Mouse (Mus musculus): ENCODE results near the gene Nrp1.

The Nrp1 gene

DNA sequence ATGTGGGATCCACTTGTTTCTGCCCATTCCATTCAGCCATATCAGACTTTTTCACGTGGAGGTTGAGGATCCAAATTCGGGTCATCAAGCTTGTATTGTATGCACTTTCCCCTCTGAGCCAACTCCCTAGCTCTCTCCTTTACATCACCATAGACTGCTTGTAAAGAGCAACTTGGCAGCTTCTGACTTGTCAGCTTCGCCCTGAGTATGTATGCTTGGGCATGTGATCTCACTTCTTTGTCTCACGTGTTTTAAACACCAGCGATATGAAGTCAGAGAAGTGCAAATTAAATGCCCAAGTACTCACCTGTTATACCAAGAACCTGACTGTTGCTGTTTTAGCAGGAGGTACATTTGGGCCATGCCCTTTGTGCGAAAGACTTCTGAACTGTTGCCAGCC is 12.6 kb downstream of the Nrp1 start:
- no peak for DNase-seq (ENCODE audit: extremely low spot score)

DNA sequence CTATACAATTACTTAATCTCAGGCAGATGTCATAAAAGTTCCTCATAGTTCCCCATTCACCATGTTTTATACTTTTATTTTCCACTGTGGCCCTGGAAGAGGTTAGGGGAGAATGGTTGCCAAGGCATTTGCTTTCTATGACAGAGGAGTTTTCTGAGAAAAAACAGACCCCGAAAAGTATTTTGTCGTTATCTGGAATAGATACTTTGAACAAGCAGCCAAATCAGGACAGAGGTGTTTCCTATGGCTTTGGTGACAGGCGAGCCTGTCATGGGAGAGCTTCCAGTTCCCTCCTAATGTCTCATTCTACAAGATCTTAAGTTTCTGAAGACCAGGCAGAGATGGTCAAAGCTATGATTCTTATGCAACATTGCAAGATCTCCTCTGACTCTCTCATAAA is 13.4 kb downstream of the Nrp1 start:
- DNase-seq (ENCODE audit: extremely low spot score): no peak

DNA sequence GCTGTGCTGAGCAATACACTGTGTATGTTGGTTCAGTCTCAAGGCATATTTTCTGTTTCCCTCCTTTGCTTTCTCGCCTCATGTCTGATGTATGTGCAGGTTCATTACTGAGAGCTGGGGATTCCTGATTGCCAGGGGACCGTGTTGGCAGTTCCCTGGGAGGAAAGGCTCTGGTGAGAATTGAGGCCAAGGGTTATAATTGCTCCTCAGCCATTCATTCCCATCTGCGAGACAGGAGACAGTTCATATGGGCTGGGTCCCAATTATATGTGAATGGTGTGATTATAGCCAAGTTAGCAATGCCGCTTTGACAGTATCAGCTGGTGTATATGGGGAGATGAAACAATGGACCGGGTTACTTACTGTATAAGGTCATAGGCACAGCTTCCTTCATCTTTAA is 14.3 kb downstream of the Nrp1 start:
- DNase-seq (ENCODE audit: extremely low spot score): no peak

DNA sequence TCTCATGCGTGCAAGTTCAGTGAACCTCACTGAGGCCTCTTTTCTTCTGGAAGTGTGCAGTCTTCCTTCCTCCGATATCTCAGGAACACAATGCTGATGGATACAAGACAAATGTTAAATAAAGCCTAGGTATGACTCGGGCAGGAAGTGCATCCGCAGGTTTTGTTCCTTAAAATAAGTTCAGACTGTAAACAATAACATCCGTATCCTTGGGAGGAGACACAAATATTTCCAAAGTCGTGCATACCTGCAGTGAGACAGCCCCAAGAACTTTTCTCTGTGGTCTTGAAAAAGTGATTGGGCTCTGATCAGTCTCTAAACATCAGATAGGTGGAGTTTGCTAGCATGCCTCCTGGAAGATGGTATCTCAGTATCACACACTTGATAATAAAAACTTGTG is 15.0 kb downstream of the Nrp1 start:
- DNase-seq (ENCODE audit: extremely low spot score): no peak

DNA sequence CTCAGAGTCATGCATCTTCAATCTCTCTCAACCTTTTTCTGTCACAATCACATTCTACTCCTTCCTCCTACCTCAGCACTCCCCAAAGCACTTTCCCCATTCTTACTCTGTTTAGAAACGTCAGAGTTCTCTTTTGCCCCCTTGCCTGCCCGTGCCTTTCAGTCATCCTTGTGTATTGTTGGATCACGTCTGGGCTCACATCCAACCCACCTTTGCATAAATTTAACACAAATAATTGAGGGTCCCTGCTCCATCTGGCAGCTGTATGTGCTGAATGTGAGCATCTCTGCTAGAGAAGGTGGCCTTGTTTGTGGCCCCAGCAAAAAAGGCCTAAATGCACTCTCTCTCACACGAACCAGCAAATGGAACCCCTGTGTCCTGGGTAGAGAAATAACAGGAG is 16.9 kb downstream of the Nrp1 start:
- no peak for DNase-seq (ENCODE audit: extremely low spot score)

DNA sequence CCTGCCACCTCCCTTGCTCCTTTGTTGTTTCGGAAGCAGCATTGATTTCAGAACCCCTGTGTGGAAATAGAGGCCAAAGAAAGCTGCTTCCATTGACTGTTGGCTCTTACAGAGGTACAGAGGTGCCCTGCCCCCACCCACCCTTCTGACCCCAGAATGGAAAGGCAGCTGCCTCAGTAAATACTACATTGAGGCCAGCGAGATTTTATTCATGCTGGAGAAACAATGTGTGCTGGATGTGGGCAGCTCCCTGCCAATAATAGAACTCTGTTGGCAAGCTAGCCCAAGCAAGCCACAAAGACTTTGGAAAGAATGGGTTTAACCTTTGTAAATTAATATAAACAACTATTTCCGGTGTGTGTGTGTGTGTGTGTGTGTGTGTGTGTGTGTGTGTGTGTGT is 24.8 kb downstream of the Nrp1 start:
- no peak for DNase-seq (ENCODE audit: extremely low spot score)

DNA sequence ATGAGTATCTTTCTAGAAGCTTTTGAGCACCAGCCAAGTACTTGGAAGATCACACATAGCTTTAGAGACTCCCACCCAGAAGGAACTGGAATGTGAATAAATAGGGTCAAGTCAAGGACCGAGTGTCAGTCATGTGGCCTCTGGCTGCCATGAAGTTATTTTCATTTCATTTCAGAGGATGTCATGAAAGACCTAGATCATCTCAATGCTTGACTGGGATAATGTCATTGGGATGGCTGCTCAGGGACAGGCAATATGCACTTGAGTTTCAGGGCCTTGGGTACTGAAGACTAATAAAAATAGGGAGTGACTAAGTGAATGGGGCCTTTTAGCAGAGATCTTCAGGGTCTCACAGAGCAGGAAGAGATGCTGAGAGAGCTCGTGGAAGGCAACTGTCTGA is 26.0 kb downstream of the Nrp1 start:
- no peak for DNase-seq (ENCODE audit: extremely low spot score)

DNA sequence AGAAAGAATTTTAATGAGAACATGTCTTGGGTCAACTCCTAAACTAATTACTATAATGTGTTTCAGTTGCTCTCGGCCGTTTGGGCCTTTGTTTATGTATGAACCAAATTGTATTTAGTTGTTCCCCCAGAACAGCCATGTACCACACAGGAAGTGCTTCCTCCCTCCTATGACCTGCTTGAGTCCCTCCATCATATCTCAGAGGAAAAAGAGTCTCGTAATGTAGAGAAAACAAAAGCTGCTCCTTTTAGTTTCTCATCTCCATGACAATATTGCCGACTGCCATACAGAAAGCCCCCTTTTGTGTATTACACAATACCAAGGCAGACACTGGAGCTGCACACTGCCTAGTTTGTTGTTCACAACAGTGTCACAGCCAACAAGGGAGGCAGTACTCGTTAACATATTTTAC is 26.5 kb downstream of the Nrp1 start:
- no peak for DNase-seq (ENCODE audit: extremely low spot score)

DNA sequence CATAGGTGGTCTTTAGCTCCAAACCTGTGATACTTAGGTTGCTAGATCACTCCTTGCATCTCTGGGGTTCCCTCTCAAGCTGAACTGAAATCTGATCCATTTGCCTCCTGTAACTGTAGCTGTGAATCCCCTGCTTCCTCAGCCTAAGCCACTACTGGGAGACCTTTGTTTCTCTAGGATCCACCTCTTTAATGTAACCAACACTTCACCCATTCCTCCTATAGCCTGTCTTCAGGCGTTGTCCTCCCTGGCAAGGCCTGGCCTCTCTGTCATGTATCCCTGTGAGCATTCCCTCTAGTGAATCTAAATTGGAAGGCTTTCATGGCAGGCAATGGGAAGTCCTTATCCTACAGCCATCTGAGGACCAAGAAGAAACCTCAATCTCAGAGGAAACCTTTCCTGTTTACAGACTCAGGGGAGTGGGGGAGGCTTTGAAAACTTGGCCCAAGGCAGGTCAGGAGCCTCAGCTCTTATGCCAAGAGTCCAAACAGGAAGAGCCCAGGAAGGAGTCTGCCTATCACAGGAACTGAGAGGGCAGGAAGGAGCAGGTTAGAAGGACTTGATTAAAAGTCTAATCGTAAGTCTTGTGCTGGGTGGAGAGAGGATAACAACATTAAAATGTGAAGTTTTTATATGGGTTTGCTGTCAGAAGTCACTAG is 28.7 kb downstream of the Nrp1 start:
- no peak for DNase-seq (ENCODE audit: extremely low spot score)

DNA sequence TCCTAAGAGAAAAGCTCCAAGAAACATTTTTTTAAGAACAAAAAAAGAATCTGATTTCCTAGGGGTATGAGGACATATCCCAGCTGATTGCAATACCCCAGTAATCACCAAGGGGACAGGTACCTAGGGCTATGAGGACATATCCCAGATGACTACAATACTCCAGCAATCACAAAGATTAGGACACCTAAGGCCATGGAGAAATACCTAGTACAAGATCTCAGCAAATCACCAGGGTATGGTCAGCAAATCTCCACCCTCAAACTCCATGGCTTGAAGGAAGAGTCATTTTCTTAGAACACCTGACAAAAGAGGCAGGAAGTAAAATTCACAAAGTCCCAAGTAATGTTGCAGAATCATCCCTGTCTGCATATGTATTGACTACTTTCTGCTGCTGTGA is 32.4 kb downstream of the Nrp1 start:
- no peak for DNase-seq (ENCODE audit: extremely low spot score)

DNA sequence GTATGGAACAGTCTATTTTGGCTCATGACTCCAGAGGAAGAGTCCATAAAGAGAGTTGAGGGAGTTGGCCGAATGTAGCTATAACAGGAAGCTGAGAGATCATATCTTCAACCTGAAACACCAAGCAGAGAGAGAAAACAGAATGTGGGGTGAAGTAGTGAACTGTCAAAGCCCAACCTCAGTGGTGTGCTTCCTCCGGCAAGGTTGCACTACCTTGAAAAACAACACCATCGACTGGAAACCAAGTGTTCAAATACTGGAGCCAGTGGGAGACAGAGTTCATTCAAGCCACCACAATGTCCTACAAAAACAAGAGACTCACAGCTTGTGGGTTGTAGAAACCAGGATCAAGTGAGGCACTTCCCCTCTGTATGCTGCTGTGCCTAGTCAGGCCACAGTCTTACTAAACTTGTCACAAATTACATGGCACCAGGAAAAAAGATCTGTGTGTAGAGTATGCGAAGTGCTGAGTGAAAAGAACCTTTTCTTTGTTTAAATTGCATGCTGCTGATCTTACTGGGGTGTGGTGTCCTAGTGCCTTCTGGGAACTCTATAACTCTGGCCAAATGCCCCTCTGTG is 32.9 kb downstream of the Nrp1 start:
- DNase-seq (ENCODE audit: extremely low spot score): no peak

DNA sequence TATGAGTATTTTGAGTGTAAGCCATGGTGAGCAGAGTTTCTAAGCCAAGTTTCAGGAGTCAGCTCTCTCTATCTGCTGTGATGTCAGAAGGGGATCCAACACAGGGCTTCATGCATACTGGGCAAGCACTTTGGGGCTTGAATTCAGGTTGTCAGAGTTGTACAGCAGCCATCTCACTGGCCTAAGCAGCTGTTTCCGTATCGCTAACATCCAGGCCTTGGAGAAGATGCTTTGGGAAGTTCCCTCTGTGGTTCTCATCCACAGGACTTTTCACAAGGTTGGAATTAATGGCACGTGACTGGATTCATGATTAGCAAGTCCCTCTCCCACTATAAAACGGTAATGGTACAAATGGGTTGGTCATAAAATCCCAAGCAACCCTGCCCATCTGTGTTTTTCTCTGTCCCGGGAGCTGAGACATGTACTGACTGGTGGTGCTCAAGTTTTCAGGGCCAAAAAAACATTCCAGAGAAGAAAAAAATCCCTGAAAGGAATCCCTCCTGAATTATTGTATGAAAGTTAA is 36.3 kb downstream of the Nrp1 start:
- no peak for DNase-seq (ENCODE audit: extremely low spot score)

DNA sequence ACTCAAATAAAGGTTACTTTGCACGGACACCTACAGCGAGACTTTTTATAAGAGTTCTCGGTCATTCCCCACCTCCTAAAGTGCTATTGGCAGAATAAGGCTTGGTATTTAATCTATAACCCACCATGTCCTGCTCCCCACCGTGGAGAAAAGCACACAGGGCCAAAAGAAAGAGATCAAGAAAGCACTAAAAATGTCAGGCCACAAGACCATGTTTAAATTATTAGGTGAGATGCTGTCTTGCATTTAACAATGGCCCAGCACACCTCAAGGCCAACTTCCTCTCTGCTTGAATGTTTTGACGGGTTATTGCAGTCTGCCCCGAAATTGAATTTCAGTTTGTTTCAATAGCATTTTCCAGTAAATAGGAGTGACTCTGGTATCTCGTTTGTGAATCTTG is 38.6 kb downstream of the Nrp1 start:
- DNase-seq (ENCODE audit: extremely low spot score): no peak

DNA sequence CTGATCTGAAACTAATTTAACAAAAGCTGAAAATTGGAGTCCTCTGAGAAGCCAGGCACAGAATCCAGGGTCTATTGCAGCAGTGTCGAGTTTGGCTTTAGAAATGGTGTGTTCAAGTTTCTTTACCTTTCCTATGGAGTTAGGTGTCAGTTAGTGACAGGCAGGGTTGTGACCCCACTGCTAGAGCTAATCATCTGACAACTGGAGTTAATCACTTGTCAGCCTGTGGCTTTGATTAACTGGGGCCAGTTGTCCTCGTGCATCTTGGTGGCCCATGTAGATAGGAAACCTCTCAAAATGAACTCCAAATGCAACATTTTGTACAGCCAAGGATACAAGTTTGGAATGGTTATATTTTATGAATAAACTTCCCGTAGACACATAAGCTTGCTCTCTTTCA is 39.0 kb downstream of the Nrp1 start:
- peak; percentile 31 for DNase-seq (ENCODE audit: extremely low spot score)

DNA sequence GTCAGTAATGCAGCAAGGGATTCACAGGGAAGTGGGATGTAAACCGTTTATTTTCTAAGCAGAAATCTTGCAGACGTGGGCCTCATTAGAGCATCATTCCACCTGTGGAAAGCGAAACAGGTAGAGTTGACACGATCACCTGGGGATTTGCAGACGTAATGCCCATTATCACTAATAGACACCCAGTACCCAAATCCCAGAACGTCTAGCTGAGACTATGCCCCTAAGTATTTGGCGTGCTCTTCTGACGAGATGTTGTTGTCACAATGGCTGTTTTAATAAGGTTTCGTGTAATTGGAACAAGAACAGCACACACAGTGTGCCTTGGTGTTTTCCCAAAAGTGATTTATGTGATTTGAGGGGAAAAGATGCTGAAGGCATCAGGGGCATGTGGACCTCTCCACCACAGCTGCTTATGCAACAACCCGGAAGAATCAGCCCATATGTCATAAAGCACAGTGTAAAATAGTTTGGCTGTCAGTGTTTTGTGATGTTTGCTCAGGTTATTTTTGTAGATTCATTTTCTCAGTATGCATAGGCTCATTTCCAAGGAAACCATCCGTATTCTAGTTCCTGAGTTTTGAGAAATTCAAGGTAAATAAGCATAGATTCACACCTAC is 40.2 kb downstream of the Nrp1 start:
- no peak for DNase-seq (ENCODE audit: extremely low spot score)

DNA sequence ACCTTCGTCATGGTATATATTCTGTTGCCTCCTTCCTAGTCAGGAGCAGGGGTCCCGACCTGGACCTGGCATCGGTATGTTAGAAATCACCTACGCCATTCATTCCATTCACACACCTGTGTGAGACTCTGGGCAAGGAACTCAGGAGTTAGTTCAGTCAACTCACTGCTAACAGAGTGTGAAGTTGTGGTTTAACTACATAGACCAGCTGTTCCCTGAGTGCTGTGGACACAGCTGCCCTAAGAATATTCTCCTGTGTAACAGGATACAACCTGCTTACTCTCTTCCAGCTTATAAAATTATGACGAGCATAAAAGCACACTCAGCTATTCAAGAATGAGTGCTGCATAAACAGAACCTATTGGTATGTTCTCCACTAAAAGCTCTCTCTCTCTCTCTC is 41.9 kb downstream of the Nrp1 start:
- DNase-seq (ENCODE audit: extremely low spot score): no peak

DNA sequence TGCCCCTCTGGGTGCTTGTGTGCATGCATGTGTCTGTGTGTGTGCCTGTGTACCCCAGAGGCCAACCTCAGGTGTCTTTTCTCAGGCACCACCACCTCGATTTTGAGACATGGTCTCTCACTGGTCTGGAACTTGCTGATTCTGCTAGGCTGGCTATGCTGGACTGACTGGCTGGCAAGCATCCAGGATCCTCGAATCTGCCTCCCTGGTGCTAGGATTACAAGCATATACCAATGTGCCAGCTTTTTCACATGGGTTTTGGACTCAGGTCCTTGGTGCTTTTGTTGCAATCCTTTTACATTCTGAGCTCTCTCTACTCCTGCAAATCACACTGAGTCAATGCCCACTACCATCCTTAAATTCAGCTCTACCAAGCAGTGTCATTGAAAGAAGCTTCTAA is 46.5 kb downstream of the Nrp1 start:
- DNase-seq (ENCODE audit: extremely low spot score): no peak

DNA sequence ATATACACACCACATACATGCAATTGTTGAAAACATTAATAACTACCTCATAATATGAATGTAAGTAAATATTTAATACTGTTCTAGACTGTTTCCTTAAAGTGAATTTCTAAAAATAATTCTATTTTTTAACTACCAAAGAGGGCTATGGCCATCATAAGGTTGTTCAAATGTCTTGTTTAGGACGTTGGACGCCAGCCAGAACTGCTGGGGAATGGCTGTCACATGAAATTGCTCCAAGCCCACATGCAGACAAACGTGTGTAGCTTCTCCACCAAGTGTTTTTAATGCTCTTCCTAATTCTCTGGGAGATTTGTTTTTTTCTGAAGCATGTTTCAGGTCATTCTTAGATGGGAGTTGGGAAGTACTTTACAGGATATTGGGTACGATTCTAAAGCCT is 55.0 kb downstream of the Nrp1 start:
- no peak for DNase-seq (ENCODE audit: extremely low spot score)

DNA sequence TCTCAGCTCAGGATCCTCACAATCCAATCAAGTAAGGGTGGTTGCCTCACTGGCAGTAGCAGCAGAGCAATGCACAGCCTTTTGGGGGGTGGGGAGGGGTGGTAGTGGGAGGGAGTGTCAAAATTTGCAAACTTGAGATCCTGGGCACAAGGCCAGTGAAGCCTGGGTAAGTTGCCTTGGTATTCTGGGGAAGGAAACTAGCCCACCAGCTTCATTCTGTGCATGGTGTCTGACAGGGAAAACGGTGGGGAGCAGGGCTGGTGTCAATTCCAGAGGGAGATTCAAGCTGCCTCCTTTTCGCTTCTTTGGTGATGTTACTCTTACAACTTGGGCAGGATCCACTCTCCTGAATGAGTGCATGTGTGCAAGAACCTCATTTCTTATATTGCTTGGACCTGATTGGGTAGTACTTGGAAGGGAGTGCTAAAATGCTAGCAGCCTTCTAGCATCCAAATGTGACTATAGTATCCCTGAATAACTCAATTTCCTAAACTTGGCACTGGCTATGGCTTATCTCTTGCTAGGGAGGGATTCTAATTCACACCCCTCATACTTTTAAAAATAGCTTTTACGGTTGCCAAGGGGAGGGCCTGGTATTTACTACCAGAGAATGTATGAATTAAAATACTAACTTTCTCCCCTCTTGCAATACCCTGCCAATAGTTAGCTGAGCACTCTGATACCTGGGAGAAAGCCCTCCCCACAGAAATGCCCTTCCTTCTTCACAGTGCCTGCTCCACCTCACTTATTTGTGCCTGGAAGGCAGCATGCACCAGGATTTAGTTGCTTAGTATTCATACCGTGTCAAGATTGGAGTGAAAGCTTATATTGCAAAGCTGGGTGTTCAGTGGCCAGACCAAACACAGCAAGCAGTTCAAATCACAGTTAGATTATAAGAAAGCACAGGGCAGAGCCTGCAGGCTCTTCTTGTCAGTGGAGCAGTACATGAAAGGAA is 57.6 kb downstream of the Nrp1 start:
- DNase-seq (ENCODE audit: extremely low spot score): no peak

DNA sequence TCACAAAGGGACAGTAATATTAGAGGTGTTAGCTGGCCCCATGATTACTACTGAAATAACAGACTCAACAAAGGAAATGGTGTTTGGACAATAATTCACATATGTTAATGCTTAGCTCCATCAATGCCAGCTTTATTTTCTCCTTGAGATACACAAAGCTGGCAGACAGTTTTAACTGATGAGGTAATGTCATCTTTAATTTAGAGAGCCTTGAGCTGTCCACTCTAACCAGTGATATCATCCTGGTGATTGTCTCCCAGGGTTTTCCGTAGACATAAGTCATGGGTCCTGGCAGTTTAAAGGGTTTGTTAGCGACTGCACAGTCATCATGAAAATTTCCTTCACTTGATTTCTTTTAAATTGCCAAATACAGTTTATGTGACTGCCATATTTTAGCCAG is 58.5 kb downstream of the Nrp1 start:
- no peak for DNase-seq (ENCODE audit: extremely low spot score)

DNA sequence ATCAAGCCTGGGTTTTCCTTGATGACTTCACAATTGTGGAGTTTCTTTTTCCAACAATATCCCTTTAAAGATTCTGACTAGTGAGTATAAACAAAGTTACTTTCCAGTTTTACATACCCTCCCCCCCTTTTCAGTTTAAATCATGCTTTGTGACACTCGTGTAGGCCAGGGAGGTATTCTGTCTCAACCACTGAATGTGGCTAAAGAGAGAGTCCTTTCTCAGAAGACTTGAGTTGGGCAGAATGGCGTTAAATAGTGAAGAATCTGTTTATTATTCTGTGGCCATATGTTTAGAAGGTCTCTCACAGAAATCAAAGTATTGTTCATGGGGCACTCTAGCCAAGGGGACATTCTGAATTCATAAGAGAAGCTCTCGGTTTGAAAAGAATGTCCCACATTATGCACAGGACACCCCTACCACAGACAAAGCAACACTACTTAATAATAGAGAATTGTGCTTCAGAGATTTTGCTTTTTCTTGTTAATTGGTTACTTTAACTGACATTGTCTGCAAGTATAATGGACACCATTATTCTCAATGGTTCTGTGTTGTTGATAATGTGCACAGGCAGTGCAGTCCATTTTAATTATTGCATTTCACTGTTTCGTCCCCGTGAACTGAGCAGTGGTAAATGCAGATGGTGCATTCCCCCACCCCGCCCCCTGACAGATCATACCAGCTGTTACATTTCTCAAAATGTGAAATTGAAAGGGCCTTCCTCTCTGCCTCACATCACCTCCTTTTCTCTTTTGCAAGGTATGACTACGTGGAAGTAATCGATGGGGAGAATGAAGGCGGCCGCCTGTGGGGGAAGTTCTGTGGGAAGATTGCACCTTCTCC is 59.8 kb downstream of the Nrp1 start:
- no peak for DNase-seq (ENCODE audit: extremely low spot score)
